Mouse (Mus musculus): ENCODE data around the gene Klhl18.
A peak's percentile ranks its signal among the peaks of the same experiment; 100 is the strongest.
"Not testable (repeated sequence)": the region's sequence is repeated elsewhere in the genome, so short reads cannot be mapped to it uniquely, and the experiment has no call there.

The Klhl18 gene

GRCm38 (mm10) chr9:110419511-110420112 lies 56.9 kb downstream of the Klhl18 start, which contains the start of gene Ngp:
Gene Ngp, plus strand, starts transcription at chr9:110419747.
- DNase-seq: no peak

- peak; percentile 81 to 87 for DNase-seq
Observed at GRCm38 (mm10) chr9:110413785-110414184, 62.7 kb downstream of the Klhl18 start.

- DNase-seq: peak in 1 of 2 experiments; percentile 63
Observed at GRCm38 (mm10) chr9:110412926-110413325, 63.6 kb downstream of the Klhl18 start.

- peak; percentile 84 to 88 for DNase-seq
Observed at GRCm38 (mm10) chr9:110410908-110411887, 65.3 kb downstream of the Klhl18 start.

GRCm38 (mm10) chr9:110408099-110408773 lies 68.3 kb downstream of the Klhl18 start, which contains the start of gene Ptpn23:
Gene Ptpn23, minus strand, starts transcription at chr9:110408213.
- peak; percentile 93 to 96 for DNase-seq

- no peak for DNase-seq
Observed at GRCm38 (mm10) chr9:110407311-110408098, 69.0 kb downstream of the Klhl18 start.

- not testable (repeated sequence) for DNase-seq
Observed at GRCm38 (mm10) chr9:110403240-110403639, 73.3 kb downstream of the Klhl18 start.

GRCm38 (mm10) chr9:110402731-110403130 lies 73.8 kb downstream of the Klhl18 start:
- no peak for DNase-seq

- peak in 1 of 2 experiments; percentile 17 for DNase-seq
Observed at GRCm38 (mm10) chr9:110400650-110401049, 75.8 kb downstream of the Klhl18 start.

- no peak for DNase-seq
Observed at GRCm38 (mm10) chr9:110393295-110393694, 83.2 kb downstream of the Klhl18 start.

- DNase-seq: no peak
Observed at GRCm38 (mm10) chr9:110390843-110391242, 85.7 kb downstream of the Klhl18 start.

- no peak for DNase-seq
Observed at GRCm38 (mm10) chr9:110388011-110388410, 88.5 kb downstream of the Klhl18 start.

GRCm38 (mm10) chr9:110384369-110384929 lies 92.0 kb downstream of the Klhl18 start:
- no peak for DNase-seq

GRCm38 (mm10) chr9:110381292-110381691 lies 95.2 kb downstream of the Klhl18 start:
- no peak for DNase-seq

- DNase-seq: peak in 1 of 2 experiments; percentile 47
Observed at GRCm38 (mm10) chr9:110380662-110381061, 95.8 kb downstream of the Klhl18 start.

- DNase-seq: no peak
Observed at GRCm38 (mm10) chr9:110379361-110379760, 97.1 kb downstream of the Klhl18 start.

- DNase-seq: not testable (repeated sequence)
Observed at GRCm38 (mm10) chr9:110377655-110378054, 98.8 kb downstream of the Klhl18 start.

Measured in lung, adult 18-20 months (tissue).